Mouse (Mus musculus): ENCODE data around the gene Nedd8. TPM values are rescaled to one million over a fixed set of nuclear protein-coding genes. Genes with fewer than 3 reads are reported as not detected.

Gene Nedd8
- 605 and 607 TPM in 2 replicates for polyA plus RNA-seq (2015; fragmentation: Nextera tagmentation; extraction: Ambion mirVana)

- Histone ChIP-seq H3K27ac (peak within 1 kb of the TSS; percentile 91), H3K27me3 (no peaks in the 10 kb centered on the region), H3K36me3 (peaks cover 18% of the 10 kb centered on the region), H3K9ac (replicated peaks) (peak within 1 kb of the TSS; percentile 87), H3K4me1 (replicated peaks) (peaks cover 31% of the 10 kb centered on the region), H3K4me2 (replicated peaks) (peak within 1 kb of the TSS; percentile 97), H3K9me3 (no peaks in the 10 kb centered on the region), H3K4me3 (replicated peaks) (peak within 1 kb of the TSS; percentile 83)
- ATAC-seq = peak; percentile 99
- under 1% methylated on average over 38 of the region's 38 CpGs for WGBS
Observed at GRCm38 (mm10) chr14:55671833-55672740, at the start of gene Nedd8, which contains the start of gene Gmpr2. Nedd8 (minus strand) TSS chr14:55672124. Gmpr2 (plus strand) TSS chr14:55671941.

- Histone ChIP-seq H3K9ac (replicated peaks) (peak overlapping the region; percentile 80), H3K36me3 (peaks cover 41% of the 10 kb centered on the region), H3K4me1 (replicated peaks) (peaks cover 17% of the 10 kb centered on the region), H3K9me3 (no peaks in the 10 kb centered on the region), H3K4me3 (replicated peaks) (peak overlapping the region; percentile 75), H3K27ac (no peak overlapping the region), H3K27me3 (no peaks in the 10 kb centered on the region), H3K4me2 (replicated peaks) (peak overlapping the region; percentile 65)
- ATAC-seq = no peak
- WGBS = 72% methylated on average over 6 of the region's 6 CpGs
Observed at GRCm38 (mm10) chr14:55721076-55721475, 49.2 kb upstream of the Nedd8 start.

GRCm38 (mm10) chr14:55720666-55721065, 48.7 kb upstream of the Nedd8 start:
- Histone ChIP-seq H3K27me3 (no peaks in the 10 kb centered on the region), H3K36me3 (peaks cover 43% of the 10 kb centered on the region), H3K4me1 (replicated peaks) (peaks cover 17% of the 10 kb centered on the region), H3K4me3 (replicated peaks) (peak overlapping the region; percentile 75; the same call in 1 of the 2 replicates), H3K9ac (replicated peaks) (0 out of 2 replicates have a peak overlapping the region, but pooled peaks have one; percentile 10), H3K9me3 (no peaks in the 10 kb centered on the region), H3K27ac (no peak overlapping the region), H3K4me2 (replicated peaks) (peak overlapping the region; percentile 65; the same call in 1 of the 2 replicates)
- WGBS = 90% methylated on average over 12 of the region's 12 CpGs
- ATAC-seq = no peak

GRCm38 (mm10) chr14:55719737-55720136, 47.8 kb upstream of the Nedd8 start:
- Histone ChIP-seq H3K4me3 (replicated peaks) (no peak overlapping the region), H3K4me2 (replicated peaks) (no peak overlapping the region), H3K4me1 (replicated peaks) (peaks cover 17% of the 10 kb centered on the region), H3K9ac (replicated peaks) (no peak overlapping the region), H3K9me3 (no peaks in the 10 kb centered on the region), H3K36me3 (peaks cover 43% of the 10 kb centered on the region), H3K27me3 (no peaks in the 10 kb centered on the region), H3K27ac (no peak overlapping the region)
- WGBS = 91% methylated on average over 6 of the region's 6 CpGs
- ATAC-seq = no peak

- H3K27me3 ChIP-seq = peaks cover 19% of the 10 kb centered on the region
- no peak for ATAC-seq
- H3K27ac ChIP-seq = no peak overlapping the region
- peaks cover 43% of the 10 kb centered on the region for H3K36me3 ChIP-seq
- H3K4me3 ChIP-seq (replicated peaks) = no peak overlapping the region
- H3K4me1 ChIP-seq (replicated peaks) = peaks cover 12% of the 10 kb centered on the region
- WGBS = 92% methylated on average over 8 of the region's 8 CpGs
- H3K9me3 ChIP-seq = no peaks in the 10 kb centered on the region
- no peak overlapping the region for H3K4me2 ChIP-seq (replicated peaks)
- H3K9ac ChIP-seq (replicated peaks) = no peak overlapping the region
Observed at GRCm38 (mm10) chr14:55716884-55717283, 45.0 kb upstream of the Nedd8 start.

GRCm38 (mm10) chr14:55716271-55716670, 44.3 kb upstream of the Nedd8 start:
- Histone ChIP-seq H3K27ac (no peak overlapping the region), H3K27me3 (peaks cover 23% of the 10 kb centered on the region), H3K9me3 (no peaks in the 10 kb centered on the region), H3K9ac (replicated peaks) (no peak overlapping the region), H3K4me1 (replicated peaks) (peaks cover 9% of the 10 kb centered on the region), H3K4me3 (replicated peaks) (no peak overlapping the region), H3K36me3 (peaks cover 43% of the 10 kb centered on the region), H3K4me2 (replicated peaks) (no peak overlapping the region)
- 91% methylated on average over 6 of the region's 6 CpGs for WGBS
- ATAC-seq = no peak

- WGBS = 46% methylated on average over 6 of the region's 6 CpGs
- Histone ChIP-seq H3K36me3 (peaks cover 39% of the 10 kb centered on the region), H3K9me3 (no peaks in the 10 kb centered on the region), H3K9ac (replicated peaks) (no peak overlapping the region), H3K4me3 (replicated peaks) (no peak overlapping the region), H3K4me1 (replicated peaks) (no peaks in the 10 kb centered on the region), H3K27ac (no peak overlapping the region), H3K4me2 (replicated peaks) (no peak overlapping the region), H3K27me3 (peaks cover 23% of the 10 kb centered on the region)
- ATAC-seq = no peak
Observed at GRCm38 (mm10) chr14:55714893-55715292, 43.0 kb upstream of the Nedd8 start.

GRCm38 (mm10) chr14:55713729-55714122, 41.8 kb upstream of the Nedd8 start, which contains the start of gene Tgm1:
Tgm1 (minus strand) TSS chr14:55713926.
- no peak within 1 kb of the TSS for H3K9ac ChIP-seq (replicated peaks)
- no peaks in the 10 kb centered on the region for H3K9me3 ChIP-seq
- no peaks in the 10 kb centered on the region for H3K4me1 ChIP-seq (replicated peaks)
- no peak within 1 kb of the TSS for H3K4me2 ChIP-seq (replicated peaks)
- WGBS = 33% methylated on average over 4 of the region's 4 CpGs
- H3K36me3 ChIP-seq = peaks cover 28% of the 10 kb centered on the region
- H3K27me3 ChIP-seq = peaks cover 23% of the 10 kb centered on the region
- no peak for ATAC-seq
- H3K27ac ChIP-seq = no peak within 1 kb of the TSS
- H3K4me3 ChIP-seq (replicated peaks) = no peak within 1 kb of the TSS

GRCm38 (mm10) chr14:55713007-55713728, 41.2 kb upstream of the Nedd8 start:
- Histone ChIP-seq H3K27ac (no peak overlapping the region), H3K4me3 (replicated peaks) (no peak overlapping the region), H3K4me2 (replicated peaks) (no peak overlapping the region), H3K9ac (replicated peaks) (no peak overlapping the region), H3K27me3 (peaks cover 23% of the 10 kb centered on the region), H3K36me3 (peaks cover 22% of the 10 kb centered on the region), H3K4me1 (replicated peaks) (no peaks in the 10 kb centered on the region), H3K9me3 (no peaks in the 10 kb centered on the region)
- ATAC-seq = no peak
- 18% methylated on average over 25 of the region's 25 CpGs for WGBS

GRCm38 (mm10) chr14:55711786-55712185, 39.9 kb upstream of the Nedd8 start:
- Histone ChIP-seq H3K4me2 (replicated peaks) (no peak overlapping the region), H3K27ac (no peak overlapping the region), H3K9me3 (no peaks in the 10 kb centered on the region), H3K4me1 (replicated peaks) (no peaks in the 10 kb centered on the region), H3K36me3 (peaks cover 9% of the 10 kb centered on the region), H3K27me3 (peaks cover 23% of the 10 kb centered on the region), H3K9ac (replicated peaks) (no peak overlapping the region), H3K4me3 (replicated peaks) (no peak overlapping the region)
- no peak for ATAC-seq
- WGBS = 82% methylated on average over 7 of the region's 7 CpGs

GRCm38 (mm10) chr14:55709509-55709908, 37.6 kb upstream of the Nedd8 start:
- no peak for ATAC-seq

GRCm38 (mm10) chr14:55707397-55707796, 35.5 kb upstream of the Nedd8 start:
- 83% methylated on average over 5 of the region's 5 CpGs for WGBS
- H3K9ac ChIP-seq (replicated peaks) = no peak overlapping the region

More at GRCm38 (mm10) chr14:55709509-55709908, 37.6 kb upstream of the Nedd8 start:
- no peaks in the 10 kb centered on the region for H3K36me3 ChIP-seq
- H3K27me3 ChIP-seq = peaks cover 23% of the 10 kb centered on the region
- H3K9ac ChIP-seq (replicated peaks) = no peak overlapping the region
- 86% methylated on average over 4 of the region's 4 CpGs for WGBS
- no peak overlapping the region for H3K4me2 ChIP-seq (replicated peaks)
- H3K4me1 ChIP-seq (replicated peaks) = no peaks in the 10 kb centered on the region
- no peak overlapping the region for H3K4me3 ChIP-seq (replicated peaks)
- H3K9me3 ChIP-seq = no peaks in the 10 kb centered on the region
- H3K27ac ChIP-seq = no peak overlapping the region

More at GRCm38 (mm10) chr14:55707397-55707796, 35.5 kb upstream of the Nedd8 start:
- H3K36me3 ChIP-seq = no peaks in the 10 kb centered on the region
- no peaks in the 10 kb centered on the region for H3K4me1 ChIP-seq (replicated peaks)
- ATAC-seq = no peak
- peaks cover 9% of the 10 kb centered on the region for H3K27me3 ChIP-seq
- H3K4me2 ChIP-seq (replicated peaks) = no peak overlapping the region
- H3K27ac ChIP-seq = no peak overlapping the region
- H3K9me3 ChIP-seq = no peaks in the 10 kb centered on the region
- H3K4me3 ChIP-seq (replicated peaks) = no peak overlapping the region

All from midbrain, embryonic 13.5 days (tissue).